10 mouse cellular contexts compared by ENCODE assay signal in genomic region chr16:38924940-38925339, GRCm38 (mm10). TPM values are rescaled to one million over a fixed set of nuclear protein-coding genes. Genes with fewer than 3 reads are reported as not detected.
A peak's percentile ranks its signal among the peaks of the same experiment; 100 is the strongest.
DNase-seq lines count a peak whose midpoint lies in the region; ATAC-seq and TF ChIP-seq lines count a peak whose summit lies in the region.
"Had no signal": no experiment of that assay in that cellular context is flagged by ENCODE, and none has a peak within 500 bp of the region (broad histone marks: within the 10 kb centered on the region; RNA-seq: fewer than 3 reads in every experiment).

No protein-coding gene starts in this region.

- peak; percentile 33 to 41 for DNase-seq in cerebellum, postnatal 10 days
- DNase-seq in cerebellum, adult 9-10 months = no peak
- peak; percentile 35 for DNase-seq in embryonic facial prominence, embryonic 11.5 days (ENCODE audit: low spot score)
- DNase-seq in layer of hippocampus, adult 2 months (ENCODE audit: low spot score in 2 of 2) = peak; percentile 73 to 83
- no peak for DNase-seq in thymus, adult 2 months
- no peak for DNase-seq in ovary, postnatal 36 days (ENCODE audit: low spot score)
- DNase-seq: heart, postnatal 36 days; lung, embryonic 14.5 days had no signal

- no peaks in the 10 kb centered on the region for H3K4me1 ChIP-seq in embryonic facial prominence, embryonic 11.5 days (ENCODE audit: control insufficient read depth, insufficient read depth, low read length)
- 0 out of 2 replicates have a peak, but pooled peaks cover 2% of the 10 kb centered on the region for H3K4me1 ChIP-seq in midbrain, embryonic 16.5 days (ENCODE audit: control insufficient read depth, insufficient read depth, low read length)
- no peaks in the 10 kb centered on the region for H3K4me1 ChIP-seq in thymus, adult 2 months (replicated peaks; ENCODE audit: control insufficient read depth, insufficient read depth, low read length)

- peak; percentile 48; the same call in 1 of the 2 replicates for ATAC-seq in embryonic facial prominence, embryonic 11.5 days (replicated peaks; ENCODE audit: insufficient number of reproducible peaks, low FRiP score, low TSS enrichment, low read depth)
- ATAC-seq in midbrain, embryonic 16.5 days = peak; percentile 45; the same call in 1 of the 2 replicates
- no peak for ATAC-seq in activated CD4-positive, CD25-positive, alpha-beta regulatory T cell, adult 4 months

- no peaks in the 10 kb centered on the region for H3K36me3 ChIP-seq in embryonic facial prominence, embryonic 11.5 days (replicated peaks; ENCODE audit: control insufficient read depth, insufficient read depth, low read depth, low read length)
- no peaks in the 10 kb centered on the region for H3K36me3 ChIP-seq in midbrain, embryonic 16.5 days (ENCODE audit: control insufficient read depth, insufficient read depth, low read length)
- H3K36me3 ChIP-seq in thymus, adult 2 months (ENCODE audit: control insufficient read depth, insufficient read depth, low read length) = no peaks in the 10 kb centered on the region

- TF ChIP-seq CTCF in layer of hippocampus, adult 2 months (conservative IDR thresholded peaks at IDR 0.05) = no peak
- TF ChIP-seq CTCF in thymus, adult 2 months (IDR thresholded peaks at IDR 0.05; ENCODE audit: borderline replicate concordance, control insufficient read depth, extremely low read depth, insufficient read depth, low read length, poor library complexity) = no peak

- WGBS in embryonic facial prominence, embryonic 11.5 days = 47% methylated on average over 13 of the region's 13 CpGs
- 57% methylated on average over 13 of the region's 13 CpGs for WGBS in midbrain, embryonic 16.5 days
- 90% methylated on average over 13 of the region's 13 CpGs for WGBS in thymus, adult 2 months

- no peak overlapping the region for H3K27ac ChIP-seq in embryonic facial prominence, embryonic 11.5 days (replicated peaks; ENCODE audit: low read depth, low read length)
- H3K27ac ChIP-seq in layer of hippocampus, adult 2 months = peak overlapping the region; percentile 89
- no peak overlapping the region for H3K27ac ChIP-seq in midbrain, embryonic 16.5 days (ENCODE audit: low read length)
- no peak overlapping the region for H3K27ac ChIP-seq in thymus, adult 2 months (ENCODE audit: control insufficient read depth, insufficient read depth, low read length)

- H3K9ac ChIP-seq in embryonic facial prominence, embryonic 11.5 days (replicated peaks; ENCODE audit: low read length) = no peak overlapping the region
- H3K9ac ChIP-seq in midbrain, embryonic 16.5 days (ENCODE audit: low read depth, low read length) = no peak overlapping the region
- H3K9ac ChIP-seq: lung, embryonic 14.5 days had no signal

- no peaks in the 10 kb centered on the region for H3K27me3 ChIP-seq in embryonic facial prominence, embryonic 11.5 days (ENCODE audit: control insufficient read depth, insufficient read depth, low read length)
- H3K27me3 ChIP-seq in midbrain, embryonic 16.5 days (ENCODE audit: control insufficient read depth, insufficient read depth, low read depth, low read length) = no peaks in the 10 kb centered on the region
- H3K27me3 ChIP-seq in thymus, adult 2 months (ENCODE audit: control insufficient read depth, insufficient read depth, low read length) = no peaks in the 10 kb centered on the region

- TF ChIP-seq POLR2A in thymus, adult 2 months (IDR thresholded peaks at IDR 0.05; ENCODE audit: control insufficient read depth, extremely low read depth, insufficient read depth, low read length, poor library complexity) = no peak

- no peaks in the 10 kb centered on the region for H3K9me3 ChIP-seq in embryonic facial prominence, embryonic 11.5 days (replicated peaks; ENCODE audit: control insufficient read depth, low read length)
- no peaks in the 10 kb centered on the region for H3K9me3 ChIP-seq in midbrain, embryonic 16.5 days (replicated peaks; ENCODE audit: control insufficient read depth, low read length, poor library complexity, severe bottlenecking)

- H3K4me3 ChIP-seq in embryonic facial prominence, embryonic 11.5 days (ENCODE audit: low read depth, low read length) = no peak overlapping the region
- H3K4me3 ChIP-seq in layer of hippocampus, adult 2 months = peak overlapping the region; percentile 28
- H3K4me3 ChIP-seq in midbrain, embryonic 16.5 days (ENCODE audit: low read depth, low read length) = no peak overlapping the region
- no peak overlapping the region for H3K4me3 ChIP-seq in thymus, adult 2 months (ENCODE audit: control insufficient read depth, insufficient read depth, low read length)

- H3K4me2 ChIP-seq in embryonic facial prominence, embryonic 11.5 days (ENCODE audit: low read depth, low read length) = 0 out of 2 replicates have a peak overlapping the region, but pooled peaks have one; percentile 1
- H3K4me2 ChIP-seq in midbrain, embryonic 16.5 days (ENCODE audit: low read length) = peak overlapping the region; percentile 23; the same call in 1 of the 2 replicates
- H3K4me2 ChIP-seq: lung, embryonic 14.5 days had no signal

RNA-seq across cellular contexts. Expression of gene Igsf11, which starts 32.5 kb away (rescaled TPM):
- polyA plus RNA-seq in embryonic facial prominence, embryonic 11.5 days (2014; fragmentation: Nextera tagmentation; extraction: Ambion mirVana) = 0.49 and 0.75 TPM in 2 replicates
- total RNA-seq in layer of hippocampus, adult 2 months (2021) = 10 to 100 TPM; 44.7 to 50.7 TPM
- polyA plus RNA-seq in midbrain, embryonic 16.5 days (2015; fragmentation: Nextera tagmentation; extraction: Ambion mirVana) = 2.0 and 3.2 TPM in 2 replicates
- polyA plus RNA-seq in thymus, adult 2 months (2012; rRNA removed) = 0.09 and 0.13 TPM in 2 replicates
- polyA plus RNA-seq in activated CD4-positive, CD25-positive, alpha-beta regulatory T cell, adult 4 months (2017; shearing (Covaris generic)) = under 1 TPM in 1 of 2 experiments, not detected in 1; 0.28 TPM

Comparison
In these comparisons a context has a peak if more than half of its experiments do, and no peak if none do; other contexts are left out.
1. DNase-seq: peak in cerebellum, postnatal 10 days (2 of 2), embryonic facial prominence, embryonic 11.5 days (single experiment) and layer of hippocampus, adult 2 months (2 of 2); none in cerebellum, adult 9-10 months (single experiment), thymus, adult 2 months (single experiment) and ovary, postnatal 36 days (single experiment).